Mouse (Mus musculus): Measurements from ENCODE around the gene Cdc42.

GRCm38 (mm10) chr4:137326494-137326893 lies 31.0 kb downstream of the Cdc42 start:
- TF ChIP-seq CTCF (IDR thresholded peaks at IDR 0.05; ENCODE audit: control insufficient read depth, insufficient read depth, insufficient read length) (no peak), FOSL1 (IDR thresholded peaks at IDR 0.05; ENCODE audit: insufficient read depth, low read length, poor library complexity, severe bottlenecking) (no peak), CEBPB (IDR thresholded peaks at IDR 0.05; ENCODE audit: low read depth) (no peak), MAX (IDR thresholded peaks at IDR 0.05) (no peak), MYOD1 (IDR thresholded peaks at IDR 0.05; ENCODE audit: control insufficient read depth, insufficient read length, low read depth) (no peak), USF1 (IDR thresholded peaks at IDR 0.05; ENCODE audit: low read depth) (no peak), MYOG (IDR thresholded peaks at IDR 0.05; ENCODE audit: control insufficient read depth, extremely low read depth, insufficient read length) (no peak)

Measured in C2C12 (cell line).